Mouse (Mus musculus) heart, embryonic 16.5 days (tissue): ENCODE results near the gene Sgca. TPM values are rescaled to one million over a fixed set of nuclear protein-coding genes. Genes with fewer than 3 reads are reported as not detected.
A peak's percentile ranks its signal among the peaks of the same experiment; 100 is the strongest.

Experiments used
- ATAC-seq: fragments of 200-750 bp; cut with Nextera tagmentation; replicated peaks from 2 replicates; pipeline ENCODE4 v1.8.0; 2017; ENCODE audit warnings: moderate number of reproducible peaks; ENCODE audit not compliant: insufficient read depth, low FRiP score; ENCODE audit errors: extremely low read depth
- H3K27ac ChIP-seq: fragments of 300-500 bp; sonication (generic); 2 replicates; pipeline ENCODE4 v1.5.1; 2014; ENCODE audit warnings: mild to moderate bottlenecking, low read length, control low read depth, moderate library complexity
- H3K27me3 ChIP-seq: fragments of 300-500 bp; sonication (generic); 2 replicates; pipeline ENCODE4 v1.6.1; 2014; ENCODE audit warnings: low read length, mixed read lengths; ENCODE audit not compliant: control insufficient read depth, insufficient read depth
- H3K36me3 ChIP-seq: fragments of 300-500 bp; sonication (generic); 2 replicates; pipeline ENCODE4 v1.6.1; 2014; ENCODE audit not compliant: control insufficient read depth, insufficient read depth
- H3K4me1 ChIP-seq: fragments of 300-500 bp; sonication (generic); 2 replicates; pipeline ENCODE4 v1.6.1; 2014; ENCODE audit warnings: low read length, mixed read lengths; ENCODE audit not compliant: control insufficient read depth, insufficient read depth
- H3K4me2 ChIP-seq: fragments of 300-500 bp; sonication (generic); 2 replicates; pipeline ENCODE4 v1.6.1; 2014; ENCODE audit warnings: low read depth, mild to moderate bottlenecking, control low read depth, low read length
- H3K4me3 ChIP-seq: fragments of 300-500 bp; sonication (generic); 2 replicates; pipeline ENCODE4 v1.5.1; 2014; ENCODE audit warnings: mild to moderate bottlenecking, control low read depth, low read length
- H3K9ac ChIP-seq: fragments of 300-500 bp; sonication (generic); 2 replicates; pipeline ENCODE4 v1.6.1; 2014; ENCODE audit warnings: low read length, control low read depth
- H3K9me3 ChIP-seq: fragments of 300-500 bp; sonication (generic); replicated peaks from 2 replicates; pipeline ENCODE4 v1.6.1; 2016; ENCODE audit warnings: low read length; ENCODE audit not compliant: control insufficient read depth
- WGBS: fragments of 180-500 bp; shearing (Covaris S2); extraction: QIAGEN DNeasy Blood & Tissue Kit; methylation state at CpG from one replicate; pipeline ENCODE4 v1.1.7; 2014; 5-methylcytosine and 5-hydroxymethylcytosine counted together
- polyA plus RNA-seq: library from polyadenylated mRNA; unstranded; fragments of >200 nt; fragmentation: Nextera tagmentation; extraction: Ambion mirVana; gene quantifications from 2 replicates; pipeline ENCODE4 v1.2.1, GENCODE M21; 2015

Sgca gene
- polyA plus RNA-seq: 27.9 and 29.4 TPM in 2 replicates

DNA sequence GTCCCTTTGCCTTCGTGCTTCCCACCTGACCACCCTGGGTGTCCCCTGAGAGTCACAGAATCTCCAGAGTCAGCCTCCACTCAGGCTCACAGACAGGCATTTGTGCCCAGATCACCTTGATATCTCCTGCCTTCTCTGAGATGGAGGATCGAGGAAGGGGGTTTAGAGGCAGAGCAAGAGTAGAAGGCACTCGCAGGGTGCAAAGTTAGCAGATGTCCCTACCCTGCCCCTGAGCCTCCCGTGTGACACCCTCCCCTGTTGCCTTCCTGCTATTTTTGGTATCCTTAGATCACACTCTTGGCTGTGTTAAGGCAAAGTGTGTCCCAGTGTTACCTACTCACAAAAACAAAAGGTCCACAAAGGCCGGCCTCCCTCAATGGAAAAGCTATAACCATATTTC lies at the start of gene Sgca:
Gene Sgca, minus strand, starts transcription at position 129 of the 400 bp plus-strand sequence.
- Histone ChIP-seq H3K4me1 (peaks cover 33% of the 10 kb centered on the region), H3K4me2 (peak within 1 kb of the TSS; percentile 24; the same call in 1 of the 2 replicates), H3K36me3 (no peaks in the 10 kb centered on the region), H3K27me3 (no peaks in the 10 kb centered on the region), H3K9ac (peak within 1 kb of the TSS; percentile 53), H3K9me3 (no peaks in the 10 kb centered on the region), H3K27ac (peak within 1 kb of the TSS; percentile 77), H3K4me3 (no peak within 1 kb of the TSS)
- WGBS: 34% methylated on average over 5 of the region's 5 CpGs
- no peak for ATAC-seq

DNA sequence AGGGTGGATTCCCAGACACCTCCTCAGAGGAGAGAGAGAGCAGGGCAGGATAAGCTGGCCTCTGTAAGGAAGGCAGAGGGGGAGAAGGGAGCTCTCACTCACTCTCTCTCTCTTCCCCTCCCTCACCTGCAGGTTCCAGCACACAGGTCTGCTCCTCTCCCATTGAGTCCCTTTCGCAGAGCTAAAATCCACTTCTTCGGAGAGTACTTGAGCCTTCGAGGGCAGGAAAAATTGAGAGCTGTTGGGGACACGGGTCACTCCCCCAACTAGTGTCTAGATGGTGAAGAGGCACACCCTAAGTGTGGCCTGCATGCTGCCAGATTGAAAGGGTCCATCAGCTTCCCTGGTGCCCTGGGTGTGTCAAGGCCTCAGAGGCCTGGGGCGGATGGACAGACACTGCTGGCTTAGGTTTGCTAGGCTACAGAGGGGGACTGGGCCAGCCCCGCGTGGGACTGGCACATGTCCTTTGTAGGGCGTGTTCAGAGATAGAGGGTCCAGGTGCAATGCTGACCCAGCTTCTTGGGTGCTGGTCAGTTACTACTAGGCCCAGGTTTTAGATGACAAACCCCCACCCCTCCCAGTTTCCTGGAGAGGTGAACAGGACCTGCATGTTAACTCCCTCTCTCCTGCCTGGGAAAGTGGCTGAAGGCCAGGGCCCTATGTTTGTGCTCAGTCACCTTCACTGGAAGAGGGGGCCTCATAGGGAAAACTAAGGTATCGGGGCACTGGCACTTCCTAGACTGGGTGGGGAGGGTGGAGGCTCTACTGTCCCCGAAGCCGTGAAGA lies 49.3 kb upstream of the Sgca start:
- Histone ChIP-seq H3K4me3 (no peak overlapping the region), H3K4me1 (no peaks in the 10 kb centered on the region), H3K27me3 (no peaks in the 10 kb centered on the region), H3K9ac (no peak overlapping the region), H3K27ac (no peak overlapping the region), H3K36me3 (peaks cover 18% of the 10 kb centered on the region), H3K4me2 (no peak overlapping the region), H3K9me3 (no peaks in the 10 kb centered on the region)
- WGBS: 83% methylated on average over 11 of the region's 11 CpGs
- no peak for ATAC-seq

DNA sequence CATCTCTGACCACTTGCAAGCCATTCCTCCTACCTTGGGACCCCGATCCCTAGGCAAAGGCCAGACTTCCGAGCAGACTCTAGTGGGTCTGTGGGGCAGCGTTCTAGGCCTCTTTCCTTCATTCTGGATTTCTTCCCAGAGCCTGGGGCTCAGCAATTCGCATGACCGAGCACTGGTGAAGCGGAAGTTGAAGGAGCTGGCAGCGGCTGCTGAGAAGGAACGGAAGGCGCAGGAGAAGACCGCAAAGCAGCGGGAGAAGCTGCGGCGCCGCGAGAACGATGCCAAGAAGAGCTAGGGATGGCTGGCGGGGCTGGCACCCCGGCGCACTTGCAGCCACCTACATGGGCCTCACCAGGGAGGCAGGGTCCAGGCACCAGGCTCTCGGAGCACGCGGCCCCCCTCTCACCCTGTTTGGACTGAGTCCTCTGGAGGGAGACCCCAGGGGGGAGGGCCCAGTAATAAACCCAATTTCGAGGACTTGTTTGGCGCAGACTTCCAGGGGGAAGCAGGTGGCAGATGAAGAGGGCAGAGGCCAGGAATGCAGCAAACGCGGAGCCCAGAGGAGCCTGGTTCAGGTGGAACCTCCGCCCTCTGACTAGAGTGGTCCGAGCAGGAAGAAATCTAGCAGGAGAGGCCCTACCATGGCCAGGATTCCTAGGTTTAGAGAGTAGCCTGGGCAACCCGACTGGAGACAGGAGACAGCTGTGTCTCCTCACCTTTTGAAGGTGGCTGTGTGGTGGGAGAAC lies 48.5 kb upstream of the Sgca start:
- no peak overlapping the region for H3K27ac ChIP-seq
- H3K9ac ChIP-seq: no peak overlapping the region
- H3K9me3 ChIP-seq: no peaks in the 10 kb centered on the region
- no peak overlapping the region for H3K4me3 ChIP-seq
- H3K36me3 ChIP-seq: peaks cover 15% of the 10 kb centered on the region
- H3K4me2 ChIP-seq: no peak overlapping the region
- no peaks in the 10 kb centered on the region for H3K4me1 ChIP-seq
- 75% methylated on average over 29 of the region's 29 CpGs for WGBS
- H3K27me3 ChIP-seq: peaks cover 4% of the 10 kb centered on the region; the same call in 1 of the 2 replicates
- no peak for ATAC-seq

DNA sequence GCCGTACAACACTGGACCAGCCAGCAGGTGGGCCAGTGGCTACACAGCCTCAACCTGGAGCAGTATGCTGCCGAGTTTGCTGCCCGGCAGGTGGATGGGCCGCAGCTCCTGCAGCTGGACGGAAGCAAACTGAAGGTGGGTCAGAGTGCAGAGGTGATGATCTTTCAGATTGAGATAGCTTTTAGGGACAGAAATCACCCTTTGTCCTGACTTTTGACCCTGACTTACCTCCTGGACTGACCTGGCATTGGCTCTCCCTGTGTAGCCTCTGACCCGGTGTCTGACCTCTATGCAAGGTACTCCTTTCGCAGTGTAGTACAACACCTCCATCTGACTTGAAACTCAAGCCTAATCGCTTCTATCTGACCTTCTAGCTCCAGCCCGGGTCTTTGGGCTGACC lies 47.4 kb upstream of the Sgca start:
- Histone ChIP-seq H3K4me3 (no peak overlapping the region), H3K36me3 (peaks cover 12% of the 10 kb centered on the region; the same call in 1 of the 2 replicates), H3K27me3 (peaks cover 12% of the 10 kb centered on the region), H3K27ac (no peak overlapping the region), H3K4me1 (no peaks in the 10 kb centered on the region), H3K9me3 (no peaks in the 10 kb centered on the region), H3K4me2 (no peak overlapping the region), H3K9ac (no peak overlapping the region)
- 91% methylated on average over 9 of the region's 9 CpGs for WGBS
- no peak for ATAC-seq

DNA sequence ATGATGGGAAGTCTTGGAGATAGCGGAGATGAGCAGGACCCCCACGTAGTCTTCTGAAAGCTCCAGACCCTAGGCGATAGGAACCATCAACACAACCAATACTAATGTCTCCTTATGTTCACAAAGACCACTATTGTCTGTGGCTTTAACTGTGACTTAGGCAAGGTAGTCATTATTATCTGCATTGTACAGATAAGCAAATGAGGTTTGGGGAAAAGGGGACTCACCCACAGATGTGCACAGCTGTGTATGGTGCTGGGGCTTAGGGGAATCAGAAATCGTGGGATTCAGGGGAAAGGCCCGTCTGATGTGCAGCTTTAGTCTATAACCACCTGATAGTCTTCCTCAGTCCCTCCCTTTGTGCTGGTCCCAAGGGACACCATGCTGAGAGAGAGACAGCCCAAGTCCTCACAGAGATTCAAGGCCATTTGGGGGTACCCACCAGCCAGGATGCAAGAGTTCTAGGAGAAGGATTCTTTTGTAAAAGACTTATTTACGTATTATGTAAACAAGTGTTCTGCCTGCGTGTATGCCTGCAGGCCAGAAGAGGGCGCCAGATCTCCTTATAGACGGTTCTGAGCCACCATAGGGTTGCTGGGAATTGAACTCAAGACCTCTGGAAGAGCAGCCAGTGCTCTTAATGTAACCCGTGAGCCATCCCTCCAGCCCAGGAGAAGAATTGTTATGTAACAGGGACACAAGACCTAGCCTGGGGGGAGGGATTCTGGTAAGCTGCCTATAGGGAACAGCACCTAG lies 46.3 kb upstream of the Sgca start:
- Histone ChIP-seq H3K27ac (no peak overlapping the region), H3K27me3 (peaks cover 12% of the 10 kb centered on the region), H3K4me3 (no peak overlapping the region), H3K9ac (no peak overlapping the region), H3K4me2 (no peak overlapping the region), H3K9me3 (no peaks in the 10 kb centered on the region), H3K36me3 (peaks cover 12% of the 10 kb centered on the region; the same call in 1 of the 2 replicates), H3K4me1 (no peaks in the 10 kb centered on the region)
- ATAC-seq: no peak
- WGBS: 72% methylated on average over 10 of the region's 10 CpGs

DNA sequence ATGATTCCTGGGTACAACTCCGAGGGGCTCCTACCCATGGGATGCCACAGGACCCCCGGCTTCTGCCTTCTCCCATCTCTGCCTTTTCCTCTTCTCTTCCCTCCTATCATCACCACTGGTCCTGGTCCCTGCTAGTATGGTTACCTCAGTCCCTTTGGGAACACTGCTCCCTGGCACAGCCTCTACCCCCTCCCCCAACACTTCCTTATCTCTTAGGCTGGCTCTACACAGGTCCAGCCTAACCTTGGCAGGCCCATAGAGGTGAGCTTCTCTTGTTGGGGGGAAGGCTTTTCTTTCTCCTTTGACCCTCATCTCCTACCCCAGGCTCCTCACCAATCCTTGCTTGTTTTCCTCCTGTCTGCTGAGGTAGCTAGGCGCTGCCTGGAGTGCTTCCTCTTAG lies 39.4 kb upstream of the Sgca start:
- Histone ChIP-seq H3K9ac (no peak overlapping the region), H3K9me3 (no peaks in the 10 kb centered on the region), H3K4me3 (no peak overlapping the region), H3K36me3 (no peaks in the 10 kb centered on the region), H3K27ac (no peak overlapping the region), H3K27me3 (peaks cover 12% of the 10 kb centered on the region), H3K4me1 (peaks cover 14% of the 10 kb centered on the region), H3K4me2 (no peak overlapping the region)
- peak; percentile 59; the same call in 1 of the 2 replicates for ATAC-seq
- WGBS: 55% methylated on average over 3 of the region's 3 CpGs

DNA sequence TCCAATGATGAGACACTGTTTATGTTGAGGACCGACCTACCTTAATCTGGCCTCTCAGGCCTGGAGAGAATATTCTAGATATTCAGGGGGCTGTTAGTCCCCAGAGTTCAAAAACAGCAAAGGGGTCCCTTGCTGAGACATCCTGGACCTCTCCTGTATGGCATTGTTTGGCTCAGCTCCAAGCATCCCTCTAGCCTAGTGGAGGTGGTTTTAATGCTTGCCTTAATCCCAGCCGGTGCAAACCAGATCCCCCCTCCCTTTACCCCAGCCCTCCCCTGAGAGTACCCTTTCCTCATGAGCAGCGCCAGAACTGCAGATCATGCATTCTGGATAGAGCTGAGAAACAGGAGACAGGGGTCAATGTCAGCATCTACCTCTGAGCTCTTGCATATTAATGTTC lies 36.4 kb upstream of the Sgca start:
- no peak for ATAC-seq
- Histone ChIP-seq H3K4me1 (peaks cover 25% of the 10 kb centered on the region), H3K9me3 (no peaks in the 10 kb centered on the region), H3K27me3 (no peaks in the 10 kb centered on the region), H3K36me3 (no peaks in the 10 kb centered on the region), H3K4me2 (no peak overlapping the region), H3K9ac (no peak overlapping the region), H3K27ac (no peak overlapping the region), H3K4me3 (no peak overlapping the region)
- WGBS: 35% methylated on average over 3 of the region's 3 CpGs

DNA sequence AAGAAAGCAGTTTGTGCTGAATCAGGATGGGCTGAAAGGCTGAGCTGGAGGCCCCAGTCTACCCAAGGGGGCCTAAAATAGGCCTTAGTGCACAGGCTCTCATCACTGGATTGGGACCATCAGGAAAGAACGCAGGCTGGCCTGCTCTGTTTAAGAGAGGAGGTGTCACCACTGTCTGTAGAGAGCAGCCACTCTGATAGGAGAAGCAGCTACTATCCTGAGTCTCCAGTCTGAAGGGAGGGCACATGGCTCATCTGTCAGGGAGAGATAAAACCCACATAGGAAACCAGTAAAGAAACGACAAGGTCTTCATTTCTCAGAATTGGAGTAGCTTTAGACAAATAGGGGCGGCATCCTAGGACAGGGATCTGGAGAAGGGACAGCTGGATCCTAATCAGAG lies 35.9 kb upstream of the Sgca start:
- Histone ChIP-seq H3K9me3 (no peaks in the 10 kb centered on the region), H3K9ac (no peak overlapping the region), H3K4me1 (peaks cover 27% of the 10 kb centered on the region), H3K36me3 (no peaks in the 10 kb centered on the region), H3K4me2 (no peak overlapping the region), H3K27me3 (no peaks in the 10 kb centered on the region), H3K4me3 (no peak overlapping the region), H3K27ac (no peak overlapping the region)
- 28% methylated on average over 3 of the region's 3 CpGs for WGBS
- no peak for ATAC-seq
